Mouse (Mus musculus) mouse embryonic stem cell (cell line): ENCODE measurements around the gene Eps15l1.

Experiments
- in situ Hi-C, 2 experiments: fragments of 300-500 bp; cut with MboI; formaldehyde crosslinking; loops; 1 replicate in 1 of 2; 3 replicates in 1 of 2; pipeline ENCODE4 v1.14.3; 2019 to 2020; ENCODE audit warnings: low sequenced_read_pairs in 2 of 2, low pct_unique_long_range_greater_than_20kb in 1 of 2, mixed read lengths in 1 of 2; ENCODE audit not compliant: unreplicated experiment in 1 of 2

Gene Eps15l1

GRCm38 (mm10) chr8:72330806-72331516 is 90.3 kb downstream of the Eps15l1 start:
- in situ Hi-C loops = no loop called here

GRCm38 (mm10) chr8:72329116-72329515 is 92.1 kb downstream of the Eps15l1 start:
- in situ Hi-C loops = no loop called here

GRCm38 (mm10) chr8:72324708-72325107 is 96.6 kb downstream of the Eps15l1 start:
- in situ Hi-C loops = no loop called here

GRCm38 (mm10) chr8:72324036-72324706 is 97.1 kb downstream of the Eps15l1 start:
- in situ Hi-C loops = no loop called here

GRCm38 (mm10) chr8:72323131-72323725 is 98.0 kb downstream of the Eps15l1 start:
- in situ Hi-C loops = no loop called here

GRCm38 (mm10) chr8:72322471-72322889 is 98.8 kb downstream of the Eps15l1 start:
- in situ Hi-C loops = no loop called here

GRCm38 (mm10) chr8:72321635-72322441 is 99.4 kb downstream of the Eps15l1 start:
- in situ Hi-C loops = no loop called here

GRCm38 (mm10) chr8:72320803-72321583 is 100.3 kb downstream of the Eps15l1 start:
- in situ Hi-C loops = no loop called here

- in situ Hi-C loops = no loop called here
Observed at GRCm38 (mm10) chr8:72319921-72320802, 101.1 kb downstream of the Eps15l1 start.

- in situ Hi-C loops = no loop called here
Observed at GRCm38 (mm10) chr8:72319397-72319796, 101.9 kb downstream of the Eps15l1 start.

GRCm38 (mm10) chr8:72318801-72319322 is 102.4 kb downstream of the Eps15l1 start, which contains the start of gene Klf2:
Gene Klf2 (plus strand): TSS chr8:72319033.
- in situ Hi-C loops = no loop called here

GRCm38 (mm10) chr8:72317741-72318301 is 103.4 kb downstream of the Eps15l1 start:
- in situ Hi-C loops = no loop called here

GRCm38 (mm10) chr8:72316053-72316695 is 105.1 kb downstream of the Eps15l1 start:
- in situ Hi-C loops = no loop called here

- in situ Hi-C loops = no loop called here
Observed at GRCm38 (mm10) chr8:72312926-72313518, 108.2 kb downstream of the Eps15l1 start.

GRCm38 (mm10) chr8:72310849-72311506 is 110.3 kb downstream of the Eps15l1 start:
- in situ Hi-C loops = no loop called here
